Mouse (Mus musculus): ENCODE data around the gene Ttf1. TPM values are rescaled to one million over a fixed set of nuclear protein-coding genes. Genes with fewer than 3 reads are reported as not detected.

Ttf1 gene
- polyA plus RNA-seq, 1 experiment = 3.3 TPM

- no peak for TF ChIP-seq POLR2A (IDR thresholded peaks at IDR 0.05; ENCODE audit: low read depth, low read length)
- no peak for TF ChIP-seq CTCF (IDR thresholded peaks at IDR 0.05; ENCODE audit: extremely low read depth, insufficient read length, insufficient replicate concordance, low read depth, low read length)
- Histone ChIP-seq H3K27me3 (ENCODE audit: control insufficient read depth, insufficient read depth, low read length) (no peaks in the 10 kb centered on the region), H3K27ac (ENCODE audit: insufficient read depth, low read depth, low read length) (no peak overlapping the region), H3K4me1 (ENCODE audit: control insufficient read depth, insufficient read depth, insufficient read length, low read length) (no peaks in the 10 kb centered on the region), H3K36me3 (ENCODE audit: control insufficient read depth, insufficient read depth, low read length) (no peaks in the 10 kb centered on the region), H3K4me3 (ENCODE audit: low read depth, low read length) (no peak overlapping the region)
- WGBS = 41% methylated on average over 20 of the region's 20 CpGs
Observed at GRCm38 (mm10) chr2:29030048-29030734, 29.9 kb upstream of the Ttf1 start.

DNA sequence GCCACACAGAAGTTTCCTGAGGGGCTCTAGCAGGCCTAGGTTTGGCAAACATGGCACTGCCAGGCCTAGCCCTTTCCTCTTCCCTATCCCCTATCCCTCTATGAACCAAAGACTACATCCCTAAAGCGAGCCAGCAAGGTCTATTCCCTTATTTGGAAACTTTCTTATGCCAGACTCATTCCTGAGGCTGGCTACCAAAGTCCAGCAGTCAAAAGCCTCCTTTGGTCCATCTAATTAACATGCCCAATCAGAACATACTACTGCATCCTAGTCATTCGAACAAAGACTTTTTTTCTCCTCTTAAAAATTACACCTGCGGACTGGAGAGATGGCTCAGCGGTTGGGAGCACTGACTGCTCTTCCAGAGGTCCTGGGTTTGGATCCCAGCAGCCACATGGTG, 28.1 kb upstream of the Ttf1 start:
- Histone ChIP-seq H3K4me1 (ENCODE audit: control insufficient read depth, insufficient read depth, insufficient read length, low read length) (no peaks in the 10 kb centered on the region), H3K4me3 (ENCODE audit: low read depth, low read length) (no peak overlapping the region), H3K27me3 (ENCODE audit: control insufficient read depth, insufficient read depth, low read length) (no peaks in the 10 kb centered on the region), H3K36me3 (ENCODE audit: control insufficient read depth, insufficient read depth, low read length) (no peaks in the 10 kb centered on the region), H3K27ac (ENCODE audit: insufficient read depth, low read depth, low read length) (no peak overlapping the region)
- TF ChIP-seq CTCF (IDR thresholded peaks at IDR 0.05; ENCODE audit: extremely low read depth, insufficient read length, insufficient replicate concordance, low read depth, low read length) (no peak), POLR2A (IDR thresholded peaks at IDR 0.05; ENCODE audit: low read depth, low read length) (no peak)
- 88% methylated on average over 4 of the region's 4 CpGs for WGBS

- H3K36me3 ChIP-seq (ENCODE audit: control insufficient read depth, insufficient read depth, low read length) = no peaks in the 10 kb centered on the region
- H3K27ac ChIP-seq (ENCODE audit: insufficient read depth, low read depth, low read length) = no peak overlapping the region
- no peaks in the 10 kb centered on the region for H3K27me3 ChIP-seq (ENCODE audit: control insufficient read depth, insufficient read depth, low read length)
- TF ChIP-seq POLR2A (IDR thresholded peaks at IDR 0.05; ENCODE audit: low read depth, low read length) (no peak), CTCF (IDR thresholded peaks at IDR 0.05; ENCODE audit: extremely low read depth, insufficient read length, insufficient replicate concordance, low read depth, low read length) (no peak)
- H3K4me3 ChIP-seq (ENCODE audit: low read depth, low read length) = no peak overlapping the region
- H3K4me1 ChIP-seq (ENCODE audit: control insufficient read depth, insufficient read depth, insufficient read length, low read length) = no peaks in the 10 kb centered on the region
- WGBS = 55% methylated on average over 20 of the region's 20 CpGs
Observed at GRCm38 (mm10) chr2:29034542-29035475, 25.3 kb upstream of the Ttf1 start.

DNA sequence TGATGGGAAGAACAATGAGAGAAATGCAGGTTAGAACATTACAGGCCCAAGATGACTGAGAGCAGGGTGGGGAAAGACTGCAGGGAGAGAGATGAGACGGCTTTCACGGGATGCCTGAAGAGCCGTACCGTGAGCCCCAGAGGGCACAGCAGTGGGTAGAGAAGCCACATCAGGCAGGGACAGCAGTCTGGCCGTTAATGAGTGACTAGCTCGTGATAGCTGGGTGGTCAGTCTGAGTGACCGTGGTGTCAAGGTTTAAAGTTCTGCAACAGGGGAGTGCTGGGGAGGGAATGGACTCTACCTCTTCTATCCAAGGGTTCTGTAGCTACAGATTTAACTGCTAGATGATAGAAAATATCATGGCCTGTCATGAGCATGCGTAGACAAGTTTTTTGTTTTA, 24.4 kb upstream of the Ttf1 start:
- H3K4me3 ChIP-seq (ENCODE audit: low read depth, low read length) = no peak overlapping the region
- TF ChIP-seq POLR2A (IDR thresholded peaks at IDR 0.05; ENCODE audit: low read depth, low read length) = no peak
- TF ChIP-seq CTCF (IDR thresholded peaks at IDR 0.05; ENCODE audit: extremely low read depth, insufficient read length, insufficient replicate concordance, low read depth, low read length) = no peak
- H3K27ac ChIP-seq (ENCODE audit: insufficient read depth, low read depth, low read length) = no peak overlapping the region
- 47% methylated on average over 8 of the region's 8 CpGs for WGBS
- H3K27me3 ChIP-seq (ENCODE audit: control insufficient read depth, insufficient read depth, low read length) = no peaks in the 10 kb centered on the region; the same call in 1 of the 2 replicates
- H3K4me1 ChIP-seq (ENCODE audit: control insufficient read depth, insufficient read depth, insufficient read length, low read length) = no peaks in the 10 kb centered on the region
- no peaks in the 10 kb centered on the region for H3K36me3 ChIP-seq (ENCODE audit: control insufficient read depth, insufficient read depth, low read length)

GRCm38 (mm10) chr2:29039741-29040140, 20.3 kb upstream of the Ttf1 start:
- no peaks in the 10 kb centered on the region for H3K4me1 ChIP-seq (ENCODE audit: control insufficient read depth, insufficient read depth, insufficient read length, low read length)
- 40% methylated on average over 5 of the region's 5 CpGs for WGBS
- H3K36me3 ChIP-seq (ENCODE audit: control insufficient read depth, insufficient read depth, low read length) = no peaks in the 10 kb centered on the region
- H3K4me3 ChIP-seq (ENCODE audit: low read depth, low read length) = no peak overlapping the region
- peaks cover 3% of the 10 kb centered on the region; the same call in 1 of the 2 replicates for H3K27me3 ChIP-seq (ENCODE audit: control insufficient read depth, insufficient read depth, low read length)
- TF ChIP-seq POLR2A (IDR thresholded peaks at IDR 0.05; ENCODE audit: low read depth, low read length) = no peak
- no peak for TF ChIP-seq CTCF (IDR thresholded peaks at IDR 0.05; ENCODE audit: extremely low read depth, insufficient read length, insufficient replicate concordance, low read depth, low read length)
- no peak overlapping the region for H3K27ac ChIP-seq (ENCODE audit: insufficient read depth, low read depth, low read length)

- Histone ChIP-seq H3K27me3 (ENCODE audit: control insufficient read depth, insufficient read depth, low read length) (peaks cover 3% of the 10 kb centered on the region; the same call in 1 of the 2 replicates), H3K4me3 (ENCODE audit: low read depth, low read length) (no peak overlapping the region), H3K27ac (ENCODE audit: insufficient read depth, low read depth, low read length) (no peak overlapping the region), H3K4me1 (ENCODE audit: control insufficient read depth, insufficient read depth, insufficient read length, low read length) (no peaks in the 10 kb centered on the region), H3K36me3 (ENCODE audit: control insufficient read depth, insufficient read depth, low read length) (no peaks in the 10 kb centered on the region)
- TF ChIP-seq POLR2A (IDR thresholded peaks at IDR 0.05; ENCODE audit: low read depth, low read length) (no peak), CTCF (IDR thresholded peaks at IDR 0.05; ENCODE audit: extremely low read depth, insufficient read length, insufficient replicate concordance, low read depth, low read length) (no peak)
- WGBS = 48% methylated on average over 18 of the region's 18 CpGs
Observed at GRCm38 (mm10) chr2:29040594-29041476, 19.2 kb upstream of the Ttf1 start.
